Mouse (Mus musculus) adrenal gland, postnatal 25 days (tissue): Measurements from ENCODE around the gene Tulp2. TPM values are rescaled to one million over a fixed set of nuclear protein-coding genes. Genes with fewer than 3 reads are reported as not detected.

Experiments used
- DNase-seq: peaks from one replicate; pipeline ENCODE4 v3.0.0; 2021; ENCODE audit warnings: mixed read lengths
- microRNA-seq, 2 experiments: library from miRNA; unstranded; fragments of <30 nt; microRNA quantifications; one replicate each; pipeline ENCODE4 v1.2.0; 2021
- total RNA-seq: library from RNA; stranded (reverse); gene quantifications from 2 replicates; pipeline ENCODE4 v1.2.3, GENCODE M21; 2021

Tulp2 gene
- total RNA-seq, 1 experiment from 2014 or later: 0.46 TPM

DNA sequence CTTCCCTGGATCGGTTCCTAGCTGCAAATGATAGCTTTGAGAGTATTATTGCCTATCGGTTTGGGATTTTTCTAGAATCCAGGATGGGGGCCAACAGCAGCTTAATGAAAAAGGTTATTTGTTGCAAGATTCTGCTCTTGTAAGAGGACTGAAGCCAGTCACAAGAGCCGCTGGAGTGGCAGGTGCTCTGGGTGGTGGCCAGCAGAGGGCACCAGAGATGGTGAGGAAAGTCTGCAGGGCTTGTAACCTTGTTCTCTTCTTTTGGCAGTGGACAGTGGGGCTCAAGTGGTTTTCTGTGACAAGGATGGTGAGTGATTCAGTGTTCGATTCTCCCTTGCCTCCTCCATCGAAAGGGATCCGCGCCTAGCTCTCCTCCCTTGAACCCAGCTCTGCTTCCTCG is 74.1 kb downstream of the Tulp2 start:
- peak; percentile 84 for DNase-seq

- no peak for DNase-seq
These were observed 77.2 kb downstream of the Tulp2 start for GRCm38 (mm10) chr7:45558907-45559306.

DNA sequence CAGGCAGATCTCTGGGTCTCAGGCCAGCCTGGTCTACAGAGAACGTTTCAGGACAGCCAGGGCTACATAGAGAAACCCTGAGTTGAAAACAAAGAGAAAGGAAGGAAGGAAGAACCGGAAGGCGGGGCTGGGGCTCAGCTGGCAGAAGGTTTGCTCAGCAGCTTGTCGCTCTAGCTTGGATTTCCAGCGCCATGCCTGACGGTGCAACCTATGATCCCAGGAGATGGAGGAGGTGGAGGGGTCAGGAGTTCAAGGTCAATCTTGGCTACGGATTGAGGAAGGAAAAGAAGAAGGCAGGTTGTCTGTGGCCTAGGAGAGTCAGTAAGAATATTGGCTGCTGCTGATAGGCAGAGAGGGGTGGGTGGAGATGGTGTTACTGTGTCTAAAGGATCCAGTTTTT is 78.6 kb downstream of the Tulp2 start:
- DNase-seq: no peak

DNA sequence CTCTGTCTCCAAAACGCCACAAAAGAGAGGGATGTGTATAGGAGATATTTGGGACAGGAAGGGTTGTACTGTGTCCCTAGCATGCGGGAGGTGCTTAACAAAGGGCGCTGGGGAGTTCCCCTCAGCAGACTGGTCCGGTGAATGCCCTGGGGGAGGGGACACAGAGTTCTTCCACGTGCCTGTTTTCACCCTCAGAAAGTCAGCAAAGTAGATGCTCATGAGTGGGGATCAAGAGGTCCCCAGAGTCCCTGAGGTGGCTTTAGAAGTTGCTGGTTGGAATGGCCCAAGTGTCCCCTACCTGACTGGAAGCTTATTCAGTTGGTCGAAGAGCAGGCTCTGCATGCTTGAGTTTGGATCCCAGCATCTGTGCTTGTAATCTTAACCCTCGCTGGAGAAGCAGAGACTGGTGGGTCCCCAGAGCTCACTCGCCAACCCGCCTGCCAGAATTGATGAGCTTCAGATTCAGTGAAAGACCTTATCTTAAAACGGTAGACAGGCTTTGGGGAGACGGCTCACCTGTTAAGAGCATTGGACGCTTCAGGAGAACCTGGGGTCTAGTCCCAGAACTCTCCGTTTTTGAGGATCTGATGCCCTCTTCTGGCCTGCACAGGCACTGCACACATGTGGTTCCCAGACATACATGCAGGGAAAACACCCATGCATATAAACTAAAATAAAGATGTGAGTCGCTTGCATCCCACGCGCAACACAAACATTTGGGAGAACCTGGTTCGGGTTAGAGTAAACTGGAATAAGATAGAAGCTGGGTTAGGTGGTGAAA is 79.4 kb downstream of the Tulp2 start:
- peak; percentile 75 for DNase-seq

- no peak for DNase-seq
These were observed 80.2 kb downstream of the Tulp2 start for GRCm38 (mm10) chr7:45561624-45562520.

DNA sequence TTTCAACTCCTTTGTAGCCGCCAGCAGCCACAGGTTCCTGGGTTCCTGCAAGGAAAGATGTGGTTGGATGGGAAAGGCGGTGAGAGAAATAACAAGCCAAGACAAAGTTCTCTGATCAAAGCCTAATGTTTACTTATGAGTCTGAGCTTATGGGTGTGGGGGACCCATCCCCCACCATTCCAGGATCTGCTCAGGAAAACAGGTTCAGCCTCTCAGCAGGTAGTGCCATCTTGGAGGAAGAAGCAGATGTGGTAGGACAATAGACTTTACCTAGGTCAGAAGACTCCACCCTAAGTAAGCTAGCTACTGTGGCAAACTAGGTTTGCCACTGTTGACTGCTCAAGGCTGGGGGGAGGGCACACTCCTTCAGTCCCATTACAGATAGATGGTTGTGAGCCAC is 83.1 kb downstream of the Tulp2 start:
- no peak for DNase-seq

DNA sequence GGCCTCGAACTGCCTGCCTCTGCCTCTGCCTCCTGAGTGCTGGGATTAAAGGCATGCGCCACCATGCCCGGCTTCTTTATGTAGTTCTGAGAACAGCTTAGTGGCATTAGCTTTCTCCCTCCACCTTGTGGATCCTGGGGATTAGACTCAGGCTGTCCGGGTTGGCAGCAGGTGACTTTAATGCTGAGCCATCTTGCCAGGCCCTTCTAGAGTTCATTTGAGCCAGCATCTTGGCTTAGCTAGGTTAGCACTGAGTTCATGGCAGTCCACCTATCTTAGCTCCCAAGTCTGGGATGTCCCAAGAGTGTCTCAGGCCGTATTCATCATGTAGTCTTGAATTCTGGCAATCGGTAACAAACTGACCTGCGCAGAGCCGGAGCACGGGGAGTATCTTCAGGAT is 83.8 kb downstream of the Tulp2 start:
- DNase-seq: no peak

- DNase-seq: no peak
These were observed 85.6 kb downstream of the Tulp2 start for GRCm38 (mm10) chr7:45567112-45567779.

DNA sequence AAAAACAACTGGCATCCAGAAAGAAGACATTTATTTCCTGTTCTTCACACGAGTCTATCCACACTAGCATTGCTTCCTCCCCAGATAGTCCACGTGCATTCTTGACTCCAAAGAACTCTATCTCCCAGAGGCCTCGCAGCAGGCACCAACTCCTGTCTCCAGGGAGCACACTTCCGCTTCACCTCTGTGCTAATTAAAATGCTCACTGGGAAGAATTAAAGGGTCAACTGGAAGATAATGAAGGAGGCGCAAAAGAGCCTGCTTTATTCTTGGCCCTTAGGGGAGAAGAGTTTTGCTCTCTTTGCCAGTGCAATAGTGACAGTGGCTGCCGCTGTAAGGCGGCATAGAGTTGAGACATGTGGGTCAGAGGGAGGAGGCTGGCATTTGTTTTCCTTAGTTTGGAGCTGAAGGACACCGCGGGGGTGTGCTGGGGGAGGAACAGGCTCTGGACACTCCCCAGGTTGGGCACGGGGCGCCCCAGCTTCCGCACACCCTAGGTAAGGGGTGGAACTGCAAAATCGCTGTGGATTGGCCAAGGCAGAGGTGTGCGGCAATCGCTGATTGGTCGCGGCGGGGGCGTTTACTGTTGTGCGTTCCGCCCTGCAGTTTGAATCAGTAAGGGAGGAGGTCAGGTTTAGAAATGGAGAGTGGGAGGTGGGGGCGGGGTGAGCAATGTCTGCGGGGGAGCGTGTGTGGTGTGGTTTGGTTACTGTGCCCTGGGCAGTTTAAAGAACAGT is 86.3 kb downstream of the Tulp2 start:
- peak; percentile 94 for DNase-seq

GRCm38 (mm10) chr7:45568601-45569473 is 87.2 kb downstream of the Tulp2 start:
- no peak for DNase-seq

DNA sequence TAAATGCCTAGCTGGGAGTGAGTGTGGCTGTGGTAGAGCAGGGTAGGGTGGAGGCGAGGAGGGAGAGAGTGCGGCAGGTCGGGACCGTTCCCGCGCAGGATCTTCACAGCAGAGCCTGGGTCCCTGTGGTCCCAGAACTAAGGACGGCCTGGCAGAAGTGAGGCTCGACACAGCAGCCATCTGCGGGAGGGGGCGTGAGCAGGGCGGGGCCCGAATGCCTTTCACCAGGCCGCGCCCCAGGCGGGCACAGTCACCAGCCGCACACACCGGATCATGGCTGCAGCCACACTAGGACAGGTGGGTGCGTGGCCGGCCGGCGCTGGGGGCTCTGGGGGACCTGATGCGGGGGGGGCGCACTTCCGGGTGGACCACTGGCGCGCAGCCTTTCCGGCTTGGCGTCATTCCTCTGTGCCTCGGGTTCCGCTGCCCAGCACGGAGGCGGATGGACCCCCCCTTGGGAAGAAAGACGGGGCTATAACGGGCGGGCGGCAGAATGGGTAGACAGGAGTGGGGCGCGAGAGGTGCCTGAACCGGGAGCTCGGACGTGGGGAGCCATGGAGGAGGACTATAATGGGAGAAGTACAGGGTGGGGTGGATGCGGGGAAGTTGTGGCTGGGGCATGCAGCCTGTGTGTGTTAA is 88.5 kb downstream of the Tulp2 start, which contains the start of gene Bcat2:
Gene Bcat2, plus strand, starts transcription at position 51 of the 639 bp plus-strand sequence.
- DNase-seq: peak; percentile 86

DNA sequence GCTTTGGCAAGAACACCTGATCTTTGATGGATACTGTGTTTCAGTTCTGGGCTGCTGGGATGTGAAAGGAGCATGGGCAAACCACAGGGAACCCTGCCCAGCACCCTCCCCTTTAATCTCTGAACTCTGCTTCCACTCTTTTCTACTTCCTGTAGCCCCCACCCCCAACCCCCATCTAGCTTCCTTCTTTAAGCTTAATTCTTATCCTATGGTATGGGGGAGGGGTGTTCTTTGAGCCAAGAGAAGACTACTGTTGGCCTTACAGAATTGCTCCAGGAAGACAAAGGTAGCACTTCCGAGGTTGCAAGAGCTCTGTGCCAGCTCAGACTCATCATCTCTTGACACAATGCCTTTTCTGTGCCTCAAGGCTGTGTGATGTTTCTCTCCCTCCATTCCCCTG is 90.3 kb downstream of the Tulp2 start:
- no peak for DNase-seq

Small RNA genes lying within 50 kb of the gene (microRNA-seq; reads per million reads assigned to microRNA genes)
- 2.1 to 6.2 reads per million in 2 experiments for gene Gm22133

Other genes starting within 250 kb of the Tulp2 start
- 2.7 TPM in 2 replicates for gene Cd37, start 242.8 kb upstream of the Tulp2 start, total RNA-seq
- not detected in 2 replicates for gene Slc6a16, start 240.8 kb upstream of the Tulp2 start, total RNA-seq
- gene Slc6a21, start 204.4 kb upstream of the Tulp2 start, total RNA-seq: not detected in 2 replicates
- gene Trpm4, start 148.1 kb upstream of the Tulp2 start, total RNA-seq: 9.3 and 14.2 TPM in 2 replicates
- 0.18 TPM in 1 of 2 replicates, not detected in the other for gene Hrc, start 146.6 kb upstream of the Tulp2 start, total RNA-seq
- gene Ppfia3, start 114.9 kb upstream of the Tulp2 start, total RNA-seq: 1.9 and 2.9 TPM in 2 replicates
- gene Lin7b, start 111.3 kb upstream of the Tulp2 start, total RNA-seq: 8.7 TPM in 1 of 2 replicates, not detected in the other
- gene Snrnp70, start 86.1 kb upstream of the Tulp2 start, total RNA-seq: 361 and 425 TPM in 2 replicates
- gene Kcna7, start 76.2 kb upstream of the Tulp2 start, total RNA-seq: not detected in 2 replicates
- not detected in 2 replicates for gene Ntf5, start 68.2 kb upstream of the Tulp2 start, total RNA-seq
- gene Lhb, start 61.1 kb upstream of the Tulp2 start, total RNA-seq: not detected in 2 replicates
- gene Gys1, start 47.0 kb upstream of the Tulp2 start, total RNA-seq: 39.4 and 44.2 TPM in 2 replicates
- 50.7 and 51.6 TPM in 2 replicates for gene Ruvbl2, start 43.8 kb upstream of the Tulp2 start, total RNA-seq
- gene Ftl1, start 22.0 kb upstream of the Tulp2 start, total RNA-seq: 786 and 951 TPM in 2 replicates
- gene Bax, start 15.0 kb upstream of the Tulp2 start, total RNA-seq: 61.4 and 68.8 TPM in 2 replicates
- 21.0 and 40.1 TPM in 2 replicates for gene Gm45808, start 4.9 kb downstream of the Tulp2 start, total RNA-seq
- 62.3 and 75.5 TPM in 2 replicates for gene Dhdh, start 6.9 kb downstream of the Tulp2 start, total RNA-seq
- gene Nucb1, start 28.5 kb downstream of the Tulp2 start, total RNA-seq: 220 and 264 TPM in 2 replicates
- 28.0 and 29.6 TPM in 2 replicates for gene Ppp1r15a, start 44.4 kb downstream of the Tulp2 start, total RNA-seq
- gene Plekha4, start 44.5 kb downstream of the Tulp2 start, total RNA-seq: 3.2 and 3.3 TPM in 2 replicates
- 0.95 and 1.0 TPM in 2 replicates for gene Hsd17b14, start 73.0 kb downstream of the Tulp2 start, total RNA-seq
- gene Bcat2, start 88.3 kb downstream of the Tulp2 start, total RNA-seq: 218 and 244 TPM in 2 replicates
- not detected in 2 replicates for gene Fgf21, start 133.6 kb downstream of the Tulp2 start, total RNA-seq
- gene Fut1, start 135.4 kb downstream of the Tulp2 start, total RNA-seq: not detected in 2 replicates
- 0.36 TPM in 1 of 2 replicates, not detected in the other for gene Izumo1, start 139.9 kb downstream of the Tulp2 start, total RNA-seq
- gene Rasip1, start 145.6 kb downstream of the Tulp2 start, total RNA-seq: 21.3 and 23.3 TPM in 2 replicates
- 3.5 and 4.3 TPM in 2 replicates for gene Mamstr, start 158.1 kb downstream of the Tulp2 start, total RNA-seq
- not detected in 2 replicates for gene Fut2, start 184.5 kb downstream of the Tulp2 start, total RNA-seq
- gene Ntn5, start 202.1 kb downstream of the Tulp2 start, total RNA-seq: not detected in 2 replicates
- gene Sec1, start 212.5 kb downstream of the Tulp2 start, total RNA-seq: 0.39 TPM in 1 of 2 replicates, not detected in the other
- gene Car11, start 218.0 kb downstream of the Tulp2 start, total RNA-seq: 15.7 and 15.8 TPM in 2 replicates
- 282 and 444 TPM in 2 replicates for gene Dbp, start 223.2 kb downstream of the Tulp2 start, total RNA-seq
- gene Rpl18, start 233.6 kb downstream of the Tulp2 start, total RNA-seq: 964 and 1,249 TPM in 2 replicates
- 38.2 and 42.0 TPM in 2 replicates for gene Sphk2, start 236.1 kb downstream of the Tulp2 start, total RNA-seq
- gene Fam83e, start 239.3 kb downstream of the Tulp2 start, total RNA-seq: 0.30 and 0.76 TPM in 2 replicates
- not detected in 2 replicates for gene Spaca4, start 243.9 kb downstream of the Tulp2 start, total RNA-seq